Mouse (Mus musculus) erythroid progenitor cell, adult 5-6 weeks (primary cell): ENCODE data around the gene Zfp944. TPM values are rescaled to one million over a fixed set of nuclear protein-coding genes. Genes with fewer than 3 reads are reported as not detected.
A peak's percentile ranks its signal among the peaks of the same experiment; 100 is the strongest.
"Not testable (repeated sequence)": the region's sequence is repeated elsewhere in the genome, so short reads cannot be mapped to it uniquely, and the experiment has no call there.

ENCODE experiments used
- ATAC-seq: replicated peaks from 2 replicates; pipeline ENCODE4 v1.8.0; 2016; ENCODE audit warnings: moderate number of reproducible peaks, mild to moderate bottlenecking, moderate TSS enrichment, inconsistent platforms; ENCODE audit not compliant: poor library complexity, low FRiP score, severe bottlenecking
- total RNA-seq, 2 experiments: library from RNA; stranded (forward) in 1 of 2; stranded (reverse) in 1 of 2; fragments of 150-400 nt in 1 of 2; fragments of 186-747, 209-891 nt in 1 of 2; gene quantifications; 2 replicates each; pipeline versions ENCODE4 v1.2.3 to v1.2.4; 2015 to 2017; ENCODE audit warnings: low replicate concordance in 2 of 2

The Zfp944 gene
- 3.6 and 14.7 TPM in 2 replicates for total RNA-seq (2015; ENCODE audit: low replicate concordance)
- total RNA-seq (2017; ENCODE audit: low replicate concordance), result 11.0 and 11.3 TPM in 2 replicates

- peak; percentile 99 for ATAC-seq
These were observed at the start of gene Zfp944, which contains the start of gene Zfp758 for GRCm38 (mm10) chr17:22361101-22361781. TSS of gene Zfp944 (minus strand) at chr17:22361400. TSS of gene Zfp758 (plus strand) at chr17:22361453.

- no peak for ATAC-seq
These were observed 49.6 kb upstream of the Zfp944 start for GRCm38 (mm10) chr17:22410756-22411155.

GRCm38 (mm10) chr17:22363895-22364294 lies 2.7 kb upstream of the Zfp944 start:
- ATAC-seq, result no peak

GRCm38 (mm10) chr17:22360572-22360971 lies 628 bp downstream of the Zfp944 start:
- peak; percentile 22; the same call in 1 of the 2 replicates for ATAC-seq

GRCm38 (mm10) chr17:22352794-22353193 lies 8.4 kb downstream of the Zfp944 start:
- 0 out of 2 replicates have a peak, but pooled peaks have one; percentile 63 for ATAC-seq

GRCm38 (mm10) chr17:22315247-22315646 lies 46.0 kb downstream of the Zfp944 start:
- ATAC-seq, result not testable (repeated sequence)

GRCm38 (mm10) chr17:22314730-22315226 lies 46.4 kb downstream of the Zfp944 start, which contains the start of gene CT030661.1:
TSS of gene CT030661.1 (minus strand) at chr17:22314837.
- peak; percentile 99 for ATAC-seq

- peak; percentile 21 for ATAC-seq
These were observed 47.0 kb downstream of the Zfp944 start for GRCm38 (mm10) chr17:22314219-22314618.

Other genes with a start within 250 kb of the Zfp944 start
- gene Zfp947, start 195.2 kb downstream of the Zfp944 start, total RNA-seq (2015; ENCODE audit: low replicate concordance), result not detected in 2 replicates
- not detected in 2 replicates for gene Zfp947, start 195.2 kb downstream of the Zfp944 start, total RNA-seq (2017; ENCODE audit: low replicate concordance)
- 1.7 and 3.6 TPM in 2 replicates for gene Zfp994, start 135.8 kb downstream of the Zfp944 start, total RNA-seq (2015; ENCODE audit: low replicate concordance)
- gene Zfp994, start 135.8 kb downstream of the Zfp944 start, total RNA-seq (2017; ENCODE audit: low replicate concordance), result 0.23 and 1.5 TPM in 2 replicates
- gene CT030661.1, start 46.6 kb downstream of the Zfp944 start, total RNA-seq (2015; ENCODE audit: low replicate concordance), result 9.4 and 18.4 TPM in 2 replicates
- gene CT030661.1, start 46.6 kb downstream of the Zfp944 start, total RNA-seq (2017; ENCODE audit: low replicate concordance), result 2.3 and 3.2 TPM in 2 replicates
- gene Zfp758, start 53 bp upstream of the Zfp944 start, total RNA-seq (2015; ENCODE audit: low replicate concordance), result 8.6 and 18.0 TPM in 2 replicates
- gene Zfp758, start 53 bp upstream of the Zfp944 start, total RNA-seq (2017; ENCODE audit: low replicate concordance), result 7.1 and 9.5 TPM in 2 replicates
- gene Zfp946, start 62.8 kb upstream of the Zfp944 start, total RNA-seq (2015; ENCODE audit: low replicate concordance), result 2.2 and 8.4 TPM in 2 replicates
- 4.4 and 5.8 TPM in 2 replicates for gene Zfp946, start 62.8 kb upstream of the Zfp944 start, total RNA-seq (2017; ENCODE audit: low replicate concordance)
- gene Vmn2r111, start 212.1 kb upstream of the Zfp944 start, total RNA-seq (2015; ENCODE audit: low replicate concordance), result not detected in 2 replicates
- not detected in 2 replicates for gene Vmn2r111, start 212.1 kb upstream of the Zfp944 start, total RNA-seq (2017; ENCODE audit: low replicate concordance)
- not detected in 2 replicates for gene Vmn2r112, start 239.6 kb upstream of the Zfp944 start, total RNA-seq (2015; ENCODE audit: low replicate concordance)
- gene Vmn2r112, start 239.6 kb upstream of the Zfp944 start, total RNA-seq (2017; ENCODE audit: low replicate concordance), result not detected in 2 replicates